Mouse (Mus musculus) kidney, postnatal 25 days (tissue): Measurements from ENCODE around the gene Tmem150a.

Source experiments
- DNase-seq, 2 experiments: peaks; one replicate each; pipeline ENCODE4 v3.0.0; 2021; ENCODE audit warnings: mixed read lengths in 2 of 2

The Tmem150a gene

GRCm38 (mm10) chr6:72374206-72374605, 19.0 kb downstream of the Tmem150a start:
- peak in 1 of 2 experiments; percentile 43 for DNase-seq

- DNase-seq = no peak
These were observed 19.7 kb downstream of the Tmem150a start for GRCm38 (mm10) chr6:72374820-72375563.

- no peak for DNase-seq
These were observed 23.4 kb downstream of the Tmem150a start for GRCm38 (mm10) chr6:72378510-72379234.

- DNase-seq = peak; percentile 48 to 71
These were observed 24.3 kb downstream of the Tmem150a start for GRCm38 (mm10) chr6:72379377-72380130.

- peak; percentile 89 to 94 for DNase-seq
These were observed 25.0 kb downstream of the Tmem150a start, which contains the start of gene Vamp5 for GRCm38 (mm10) chr6:72380131-72380770. TSS of gene Vamp5 (minus strand) at chr6:72380468.

- no peak for DNase-seq
These were observed 27.2 kb downstream of the Tmem150a start for GRCm38 (mm10) chr6:72382494-72382893.

GRCm38 (mm10) chr6:72383142-72383820, 28.0 kb downstream of the Tmem150a start:
- no peak for DNase-seq

- DNase-seq = no peak
These were observed 28.7 kb downstream of the Tmem150a start for GRCm38 (mm10) chr6:72383952-72384351.

- DNase-seq = no peak
These were observed 30.0 kb downstream of the Tmem150a start for GRCm38 (mm10) chr6:72385258-72385657.

- no peak for DNase-seq
These were observed 31.3 kb downstream of the Tmem150a start for GRCm38 (mm10) chr6:72386561-72386960.

- DNase-seq = no peak
These were observed 32.6 kb downstream of the Tmem150a start for GRCm38 (mm10) chr6:72387816-72388215.

- no peak for DNase-seq
These were observed 33.0 kb downstream of the Tmem150a start for GRCm38 (mm10) chr6:72388266-72388665.

GRCm38 (mm10) chr6:72388791-72389329, 33.6 kb downstream of the Tmem150a start:
- DNase-seq = no peak

- peak in 1 of 2 experiments; percentile 53 for DNase-seq
These were observed 34.3 kb downstream of the Tmem150a start for GRCm38 (mm10) chr6:72389471-72389940.

GRCm38 (mm10) chr6:72389941-72390771, 34.9 kb downstream of the Tmem150a start, which contains the start of gene Vamp8:
TSS of gene Vamp8 (minus strand) at chr6:72390703.
- DNase-seq = peak; percentile 92 to 96

- peak; percentile 94 to 97 for DNase-seq
These were observed 35.7 kb downstream of the Tmem150a start for GRCm38 (mm10) chr6:72390795-72391521.

- no peak for DNase-seq
These were observed 37.1 kb downstream of the Tmem150a start for GRCm38 (mm10) chr6:72392341-72392740.

- DNase-seq = no peak
These were observed 41.6 kb downstream of the Tmem150a start for GRCm38 (mm10) chr6:72396837-72397251.

- DNase-seq = no peak
These were observed 44.7 kb downstream of the Tmem150a start for GRCm38 (mm10) chr6:72399967-72400366.

GRCm38 (mm10) chr6:72401875-72402274, 46.6 kb downstream of the Tmem150a start:
- peak; percentile 78 to 92 for DNase-seq
